8 mouse cellular contexts compared by ENCODE assay signal in the genomic region with DNA sequence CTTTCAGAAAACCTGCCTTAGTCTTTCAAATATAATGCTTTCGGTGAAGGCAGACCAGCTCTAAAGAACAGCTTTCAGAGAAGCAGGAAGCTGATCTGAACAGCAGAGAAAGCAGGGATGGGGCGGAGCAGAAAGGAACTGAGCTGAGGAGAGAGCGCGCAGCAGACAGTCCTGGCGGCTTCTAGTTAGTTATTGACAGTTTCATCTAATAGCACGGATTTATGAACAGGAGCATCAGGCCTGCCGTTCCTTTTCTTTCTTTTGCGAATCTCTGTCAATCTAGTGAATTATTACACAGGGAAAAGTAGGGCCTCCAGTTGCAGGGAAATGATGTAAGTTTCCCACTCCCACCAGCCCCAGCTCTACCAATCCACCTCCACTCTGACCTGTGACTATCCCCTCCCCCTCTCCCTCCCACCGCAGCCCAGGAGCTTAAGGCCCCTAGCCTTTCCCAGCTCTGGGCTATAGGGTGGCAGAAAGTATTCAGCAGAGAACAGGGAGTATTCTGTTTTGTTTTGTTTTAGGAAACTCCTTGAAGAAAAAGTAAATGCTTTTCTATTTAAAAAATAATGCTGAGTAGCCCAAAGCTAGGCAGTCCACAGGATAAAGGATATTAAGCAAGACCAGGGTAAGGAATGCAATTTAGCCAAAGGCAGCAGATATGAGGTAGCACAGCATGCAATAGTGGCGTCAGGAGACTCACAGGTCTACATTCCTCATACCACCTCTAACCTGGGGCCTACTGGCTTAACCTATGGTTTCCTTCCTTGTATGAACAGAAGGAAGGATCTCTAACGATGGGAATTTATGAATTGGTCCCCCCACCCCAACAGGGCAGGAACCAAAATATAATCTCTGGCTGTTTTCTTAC.
DNase-seq lines count a peak whose midpoint lies in the region; ATAC-seq and TF ChIP-seq lines count a peak whose summit lies in the region.

No protein-coding gene starts in this region.

- H3K36me3 ChIP-seq in ES-E14 (ENCODE audit: control insufficient read depth, insufficient read depth, low read length, poor library complexity, severe bottlenecking), result no peaks in the 10 kb centered on the region
- H3K36me3 ChIP-seq in forebrain, embryonic 10.5 days (replicated peaks), result no peaks in the 10 kb centered on the region
- no peaks in the 10 kb centered on the region for H3K36me3 ChIP-seq in hindbrain, embryonic 11.5 days (ENCODE audit: control insufficient read depth, insufficient read depth, low read length)
- H3K36me3 ChIP-seq in neural tube, embryonic 14.5 days (ENCODE audit: control insufficient read depth, insufficient read depth, low read length), result no peaks in the 10 kb centered on the region

- peak; percentile 92 for ATAC-seq in hindbrain, embryonic 11.5 days (ENCODE audit: low FRiP score)
- ATAC-seq in neural tube, embryonic 14.5 days (ENCODE audit: low read depth), result peak; percentile 92
- no peak for ATAC-seq in erythroid progenitor cell, adult 5-6 weeks (replicated peaks; ENCODE audit: low FRiP score, poor library complexity, severe bottlenecking)

- no peaks in the 10 kb centered on the region for H3K9me3 ChIP-seq in ES-E14 (ENCODE audit: control insufficient read depth, insufficient read depth, low read depth, low read length)
- H3K9me3 ChIP-seq in forebrain, embryonic 10.5 days, result no peaks in the 10 kb centered on the region
- H3K9me3 ChIP-seq in hindbrain, embryonic 11.5 days (ENCODE audit: control insufficient read depth, low read length), result no peaks in the 10 kb centered on the region
- H3K9me3 ChIP-seq in neural tube, embryonic 14.5 days (ENCODE audit: control insufficient read depth, low read length), result no peaks in the 10 kb centered on the region

- DNase-seq in ES-E14 (ENCODE audit: low read depth, low spot score), result peak; percentile 57
- peak; percentile 83 for DNase-seq in brain, adult 2 months (ENCODE audit: low read depth, low spot score)
- peak; percentile 48 for DNase-seq in forebrain, embryonic 10.5 days (ENCODE audit: extremely low spot score, low spot score)
- peak; percentile 63 for DNase-seq in hindbrain, embryonic 11.5 days (ENCODE audit: low spot score)
- DNase-seq in layer of hippocampus, adult 8-10 months (ENCODE audit: low spot score in 2 of 2), result peak; percentile 22 to 52
- DNase-seq in lung, adult 18-20 months, result peak; percentile 27 to 43

- H3K27me3 ChIP-seq in forebrain, embryonic 10.5 days (ENCODE audit: poor library complexity, severe bottlenecking), result no peaks in the 10 kb centered on the region
- no peaks in the 10 kb centered on the region for H3K27me3 ChIP-seq in hindbrain, embryonic 11.5 days (ENCODE audit: control insufficient read depth, insufficient read depth, low read length)
- H3K27me3 ChIP-seq in neural tube, embryonic 14.5 days (ENCODE audit: control insufficient read depth, insufficient read depth, low read length), result no peaks in the 10 kb centered on the region

- peaks cover 0 to 7% of the 10 kb centered on the region in 2 experiments; a peak in 2 of 4 replicates for H3K4me1 ChIP-seq in ES-E14 (ENCODE audit: control insufficient read depth in 2 of 2, insufficient read depth in 2 of 2, low read length in 2 of 2, poor library complexity in 1 of 2)
- peaks cover 28% of the 10 kb centered on the region for H3K4me1 ChIP-seq in forebrain, embryonic 10.5 days
- H3K4me1 ChIP-seq in hindbrain, embryonic 11.5 days (replicated peaks; ENCODE audit: control insufficient read depth, insufficient read depth, low read length), result no peaks in the 10 kb centered on the region
- peaks cover 6% of the 10 kb centered on the region; the same call in 1 of the 2 replicates for H3K4me1 ChIP-seq in neural tube, embryonic 14.5 days (ENCODE audit: control insufficient read depth, insufficient read depth, low read length)

- 0 out of 2 replicates have a peak overlapping the region, but pooled peaks have one; percentile 2 for H3K27ac ChIP-seq in ES-E14 (ENCODE audit: insufficient read depth, low read depth, low read length, poor library complexity, severe bottlenecking)
- peak overlapping the region; percentile 76 for H3K27ac ChIP-seq in forebrain, embryonic 10.5 days
- H3K27ac ChIP-seq in hindbrain, embryonic 11.5 days (ENCODE audit: low read depth, low read length), result peak overlapping the region; percentile 12
- H3K27ac ChIP-seq in neural tube, embryonic 14.5 days (ENCODE audit: low read depth, low read length), result peak overlapping the region; percentile 73

- peak overlapping the region; percentile 27 for H3K4me2 ChIP-seq in hindbrain, embryonic 11.5 days (replicated peaks; ENCODE audit: low read depth, low read length)
- H3K4me2 ChIP-seq in neural tube, embryonic 14.5 days (ENCODE audit: low read depth, low read length), result peak overlapping the region; percentile 62

- peak overlapping the region; percentile 57 to 71 for H3K4me3 ChIP-seq in ES-E14 (ENCODE audit: insufficient read depth in 1 of 2, low read depth in 1 of 2, low read length in 2 of 2, poor library complexity in 1 of 2, severe bottlenecking in 1 of 2)
- peak overlapping the region; percentile 50 for H3K4me3 ChIP-seq in forebrain, embryonic 10.5 days
- peak overlapping the region; percentile 27 for H3K4me3 ChIP-seq in hindbrain, embryonic 11.5 days (ENCODE audit: low read depth, low read length)
- peak overlapping the region; percentile 33 for H3K4me3 ChIP-seq in neural tube, embryonic 14.5 days (ENCODE audit: low read depth, low read length)

- WGBS in forebrain, embryonic 10.5 days, result 19% methylated on average over 11 of the region's 11 CpGs
- 16% methylated on average over 11 of the region's 11 CpGs for WGBS in hindbrain, embryonic 11.5 days
- 11% methylated on average over 11 of the region's 11 CpGs for WGBS in neural tube, embryonic 14.5 days

- in situ Hi-C loops in ES-E14 (cut with MboI; ENCODE audit: low sequenced_read_pairs in 2 of 2, unreplicated experiment in 2 of 2), result no loop called here

- no peak overlapping the region for H3K9ac ChIP-seq in ES-E14 (ENCODE audit: insufficient read depth, low read depth, low read length, poor library complexity, severe bottlenecking)
- peak overlapping the region; percentile 12; the same call in 1 of the 2 replicates for H3K9ac ChIP-seq in hindbrain, embryonic 11.5 days (ENCODE audit: low read depth, low read length)
- H3K9ac ChIP-seq in neural tube, embryonic 14.5 days (replicated peaks; ENCODE audit: low read depth, low read length), result peak overlapping the region; percentile 42

TF ChIP-seq in ES-E14, 5 proteins besides CTCF, POLR2A, EP300 and RAD21:
- TF ChIP-seq MAFK (IDR thresholded peaks at IDR 0.05; ENCODE audit: insufficient read depth, low read depth, low read length), result peak; percentile 29; the same call in 1 of the 2 replicates
- no peak for TF ChIP-seq ZC3H11A (IDR thresholded peaks at IDR 0.05; ENCODE audit: borderline replicate concordance, low read depth, low read length)
TF ChIP-seq in ES-E14: peak in this region for 1.

Comparison
In these comparisons a context has a peak if more than half of its experiments do, and no peak if none do; other contexts are left out.
1. H3K27ac ChIP-seq: peak in every context shown above with its lines; median percentile 76 in forebrain, embryonic 10.5 days; 73 in neural tube, embryonic 14.5 days; 12 in hindbrain, embryonic 11.5 days; 2 in ES-E14.